Mouse (Mus musculus) embryonic facial prominence, embryonic 14.5 days (tissue): ENCODE measurements around the gene Cetn4. TPM values are rescaled to one million over a fixed set of nuclear protein-coding genes. Genes with fewer than 3 reads are reported as not detected.

Source experiments
- ATAC-seq: fragments of 200-750 bp; cut with Nextera tagmentation; 2 replicates; pipeline ENCODE4 v1.8.0; 2017; ENCODE audit warnings: low read depth, moderate number of reproducible peaks, moderate TSS enrichment
- DNase-seq: peaks from one replicate; pipeline ENCODE4 v3.0.0-alpha.2; 2015; ENCODE audit warnings: low spot score
- H3K27ac ChIP-seq: fragments of 300-500 bp; sonication (generic); replicated peaks from 2 replicates; pipeline ENCODE4 v1.5.1; 2014; ENCODE audit warnings: low read depth, mild to moderate bottlenecking, low read length, moderate library complexity
- H3K27me3 ChIP-seq: fragments of 300-500 bp; sonication (generic); replicated peaks from 2 replicates; pipeline ENCODE4 v1.6.1; 2014; ENCODE audit warnings: low read length; ENCODE audit not compliant: control insufficient read depth, insufficient read depth
- H3K36me3 ChIP-seq: fragments of 300-500 bp; sonication (generic); 2 replicates; pipeline ENCODE4 v1.6.1; 2014; ENCODE audit warnings: low read length, mixed read lengths; ENCODE audit not compliant: control insufficient read depth, insufficient read depth
- H3K4me1 ChIP-seq: fragments of 300-500 bp; sonication (generic); 2 replicates; pipeline ENCODE4 v1.6.1; 2014; ENCODE audit warnings: antibody characterized with exemption, low read length; ENCODE audit not compliant: control insufficient read depth, insufficient read depth
- H3K4me2 ChIP-seq: fragments of 300-500 bp; sonication (generic); 2 replicates; pipeline ENCODE4 v1.6.1; 2014; ENCODE audit warnings: low read depth, mild to moderate bottlenecking, low read length, moderate library complexity, mixed read lengths
- H3K4me3 ChIP-seq: fragments of 300-500 bp; sonication (generic); 2 replicates; pipeline ENCODE4 v1.5.1; 2014; ENCODE audit warnings: low read depth, mild to moderate bottlenecking, low read length
- H3K9ac ChIP-seq: fragments of 300-500 bp; sonication (generic); 2 replicates; pipeline ENCODE4 v1.6.1; 2014; ENCODE audit warnings: low read depth, mild to moderate bottlenecking, low read length, moderate library complexity, mixed read lengths
- H3K9me3 ChIP-seq: fragments of 300-500 bp; sonication (generic); 2 replicates; pipeline ENCODE4 v1.6.1; 2016; ENCODE audit warnings: low read length; ENCODE audit not compliant: control insufficient read depth
- WGBS: fragments of 180-500 bp; shearing (Covaris S2); extraction: QIAGEN DNeasy Blood & Tissue Kit; methylation state at CpG from one replicate; pipeline ENCODE4 v1.1.7; 2014; 5-methylcytosine and 5-hydroxymethylcytosine counted together
- polyA plus RNA-seq: library from polyadenylated mRNA; unstranded; fragments of >200 nt; fragmentation: Nextera tagmentation; extraction: Ambion mirVana; gene quantifications from 2 replicates; pipeline ENCODE4 v1.2.1, GENCODE M21; 2014

The Cetn4 gene
- polyA plus RNA-seq, 1 experiment from 2014 or later = 3.5 TPM

DNA sequence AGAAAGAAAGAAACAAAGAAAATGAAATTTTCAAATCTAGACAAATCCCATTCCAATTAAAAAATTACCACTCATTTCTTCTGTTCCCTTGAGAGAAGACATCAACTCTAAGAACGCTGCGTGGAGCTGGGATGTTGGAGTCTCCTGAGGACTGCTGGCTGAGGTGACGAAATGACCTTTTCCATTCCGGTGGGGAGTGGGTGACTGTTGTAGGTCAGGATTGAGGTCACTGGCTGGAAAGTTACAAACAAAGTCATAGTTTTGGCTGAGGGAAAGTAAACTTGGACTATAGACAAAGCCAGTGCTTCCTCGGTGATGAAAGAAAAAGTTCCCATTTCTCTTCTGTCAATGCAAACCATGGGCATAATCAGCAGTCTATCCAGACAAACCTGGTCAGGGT, 30.3 kb upstream of the Cetn4 start:
- Histone ChIP-seq H3K9ac (no peak overlapping the region), H3K9me3 (no peaks in the 10 kb centered on the region), H3K27me3 (no peaks in the 10 kb centered on the region; the same call in 1 of the 2 replicates), H3K4me3 (no peak overlapping the region), H3K36me3 (no peaks in the 10 kb centered on the region), H3K27ac (no peak overlapping the region), H3K4me2 (no peak overlapping the region), H3K4me1 (peaks cover 3% of the 10 kb centered on the region)
- ATAC-seq = no peak
- DNase-seq = no peak
- WGBS = 53% methylated on average over 5 of the region's 5 CpGs

DNA sequence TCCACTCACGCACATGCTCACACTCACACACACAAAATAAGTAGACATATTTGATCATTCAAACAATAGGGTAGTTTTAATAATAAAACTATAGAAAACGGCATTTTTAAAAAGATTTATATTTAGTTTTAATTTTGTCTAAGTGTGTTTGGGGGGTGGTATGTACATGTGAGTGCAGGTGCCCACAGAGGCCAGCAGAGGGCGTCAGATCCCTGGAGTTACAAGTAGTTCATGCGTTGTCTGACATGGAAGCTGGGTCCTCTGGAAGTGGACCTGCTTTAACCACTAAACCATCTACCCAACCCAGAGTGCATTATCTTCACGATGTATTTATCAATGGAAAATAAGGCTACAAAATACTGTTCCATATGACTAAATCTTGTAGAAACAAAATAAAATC, 28.6 kb upstream of the Cetn4 start:
- H3K36me3 ChIP-seq = no peaks in the 10 kb centered on the region
- DNase-seq (no peak), ATAC-seq (no peak)
- H3K9me3 ChIP-seq = no peaks in the 10 kb centered on the region
- H3K9ac ChIP-seq = no peak overlapping the region
- no peak overlapping the region for H3K4me2 ChIP-seq
- no peak overlapping the region for H3K4me3 ChIP-seq
- no peaks in the 10 kb centered on the region for H3K4me1 ChIP-seq
- 64% methylated on average over 5 of the region's 5 CpGs for WGBS
- no peak overlapping the region for H3K27ac ChIP-seq
- no peaks in the 10 kb centered on the region; the same call in 1 of the 2 replicates for H3K27me3 ChIP-seq

DNA sequence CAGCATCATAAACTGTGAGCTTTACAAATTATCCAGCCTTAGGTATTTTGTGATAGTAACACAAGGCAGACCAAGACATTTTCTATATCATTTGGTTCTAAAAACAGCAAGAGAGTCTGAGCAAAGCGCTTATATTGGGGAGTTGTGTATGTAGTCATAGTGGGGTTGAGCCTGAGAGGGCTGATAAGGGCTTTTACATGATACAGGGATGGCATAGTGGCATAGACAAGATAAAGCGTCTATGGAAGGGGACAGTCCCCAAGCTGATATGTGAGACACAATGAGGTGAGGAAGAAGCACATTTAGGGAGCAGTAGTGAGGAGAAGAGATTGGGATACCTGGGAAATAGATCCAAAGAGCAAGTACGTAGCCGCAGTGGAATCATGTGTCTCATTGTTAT, 21.5 kb upstream of the Cetn4 start:
- H3K27ac ChIP-seq = no peak overlapping the region
- no peak overlapping the region for H3K9ac ChIP-seq
- H3K4me1 ChIP-seq = no peaks in the 10 kb centered on the region
- no peak overlapping the region for H3K4me2 ChIP-seq
- no peaks in the 10 kb centered on the region for H3K9me3 ChIP-seq
- no peaks in the 10 kb centered on the region for H3K36me3 ChIP-seq
- no peaks in the 10 kb centered on the region for H3K27me3 ChIP-seq
- 87% methylated on average over 4 of the region's 4 CpGs for WGBS
- no peak overlapping the region for H3K4me3 ChIP-seq
- DNase-seq (no peak), ATAC-seq (no peak)

DNA sequence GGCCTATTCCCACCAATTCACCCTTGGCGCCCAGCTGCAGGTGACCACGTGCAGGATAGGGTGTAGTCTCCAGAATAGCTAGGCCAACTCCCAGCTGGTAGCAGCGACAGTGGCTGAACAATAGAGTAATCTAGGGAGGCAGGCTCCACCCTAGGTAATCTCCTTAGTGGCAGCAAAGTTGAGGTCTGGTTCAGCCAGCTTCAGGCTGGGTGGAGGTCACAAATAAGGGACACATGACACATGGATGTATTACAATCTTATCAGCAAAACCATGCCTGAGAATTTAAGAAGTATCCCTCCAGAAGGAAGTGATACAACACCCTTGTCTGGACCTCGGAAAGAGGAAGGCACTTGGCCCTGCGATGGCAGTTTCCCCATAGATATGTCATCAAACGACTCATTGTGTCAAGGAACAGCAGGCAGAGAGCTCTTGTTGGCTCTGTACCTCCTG, 19.5 kb upstream of the Cetn4 start:
- Histone ChIP-seq H3K4me3 (no peak overlapping the region), H3K36me3 (no peaks in the 10 kb centered on the region), H3K27me3 (no peaks in the 10 kb centered on the region), H3K4me1 (no peaks in the 10 kb centered on the region), H3K27ac (no peak overlapping the region), H3K9me3 (no peaks in the 10 kb centered on the region), H3K4me2 (no peak overlapping the region), H3K9ac (no peak overlapping the region)
- ATAC-seq = no peak
- DNase-seq = no peak
- 65% methylated on average over 6 of the region's 6 CpGs for WGBS

DNA sequence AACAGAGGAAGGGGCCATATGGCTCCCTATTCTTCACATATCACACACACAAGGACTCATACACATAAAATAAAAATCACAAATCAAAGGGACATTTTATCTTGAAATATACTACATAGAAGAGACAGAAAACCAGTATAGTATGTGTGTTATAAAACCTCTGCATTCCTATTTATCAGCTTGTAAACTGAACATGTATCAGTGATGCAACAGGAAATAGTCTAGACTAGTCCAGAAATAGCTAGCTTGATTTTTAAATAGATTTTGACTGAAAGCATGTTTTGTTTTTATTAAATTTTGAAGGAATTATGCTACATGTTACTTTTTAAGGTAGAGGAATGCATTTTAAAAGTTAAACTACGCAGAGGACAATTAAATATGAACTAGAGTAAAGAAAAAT, 17.5 kb upstream of the Cetn4 start:
- no peak overlapping the region for H3K27ac ChIP-seq
- no peaks in the 10 kb centered on the region for H3K9me3 ChIP-seq
- 79% methylated on average over 1 of the region's 1 CpGs for WGBS
- H3K36me3 ChIP-seq = no peaks in the 10 kb centered on the region
- DNase-seq (no peak), ATAC-seq (no peak)
- no peaks in the 10 kb centered on the region for H3K27me3 ChIP-seq
- no peaks in the 10 kb centered on the region for H3K4me1 ChIP-seq
- no peak overlapping the region for H3K9ac ChIP-seq
- no peak overlapping the region for H3K4me3 ChIP-seq
- H3K4me2 ChIP-seq = no peak overlapping the region

DNA sequence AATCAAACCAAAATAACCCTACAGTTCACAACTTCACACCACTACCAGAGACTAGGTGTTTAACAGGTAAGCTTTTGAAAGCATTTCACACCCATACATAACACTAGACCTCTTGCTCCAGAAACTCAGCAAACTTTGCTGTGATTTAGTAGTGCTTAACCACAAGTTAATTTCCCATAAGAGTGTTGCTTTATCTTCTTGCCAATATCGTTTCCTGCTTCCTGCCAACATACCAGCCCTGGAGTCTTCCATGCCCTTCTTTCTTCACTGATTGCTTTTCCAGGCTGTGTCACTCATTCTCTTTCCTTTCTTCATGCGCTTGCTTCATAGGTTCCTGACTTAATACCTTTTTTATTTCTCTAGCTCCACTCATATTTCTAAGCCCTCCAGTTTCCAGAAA, 16.0 kb upstream of the Cetn4 start:
- no peaks in the 10 kb centered on the region for H3K4me1 ChIP-seq
- no peaks in the 10 kb centered on the region for H3K9me3 ChIP-seq
- ATAC-seq (no peak), DNase-seq (no peak)
- H3K27ac ChIP-seq = no peak overlapping the region
- no peak overlapping the region for H3K4me3 ChIP-seq
- H3K9ac ChIP-seq = no peak overlapping the region
- WGBS = 71% methylated on average over 2 of the region's 2 CpGs
- H3K36me3 ChIP-seq = no peaks in the 10 kb centered on the region
- no peak overlapping the region for H3K4me2 ChIP-seq
- H3K27me3 ChIP-seq = no peaks in the 10 kb centered on the region

DNA sequence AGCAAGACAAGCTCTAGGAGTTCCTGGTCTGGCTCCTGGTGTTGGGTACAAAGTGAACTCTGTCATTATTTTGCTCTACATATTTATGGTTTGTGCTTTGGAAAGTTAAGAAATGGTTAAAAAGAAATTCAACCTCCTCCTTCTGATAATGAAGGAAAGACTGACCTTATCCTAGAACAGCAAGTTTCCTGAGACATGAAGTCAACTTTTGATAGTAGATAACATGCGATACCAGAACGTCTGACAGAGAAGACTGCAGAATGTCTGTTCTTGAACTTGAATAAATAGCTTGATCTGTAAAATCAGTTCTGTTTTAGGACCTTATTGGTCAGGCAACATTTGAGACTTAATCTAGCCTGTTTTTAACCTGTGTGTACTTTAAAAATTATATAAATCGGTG, 14.1 kb upstream of the Cetn4 start:
- no peak for DNase-seq
- Histone ChIP-seq H3K27ac (no peak overlapping the region), H3K4me3 (no peak overlapping the region), H3K9me3 (no peaks in the 10 kb centered on the region), H3K27me3 (no peaks in the 10 kb centered on the region), H3K4me1 (no peaks in the 10 kb centered on the region), H3K4me2 (no peak overlapping the region), H3K9ac (no peak overlapping the region), H3K36me3 (no peaks in the 10 kb centered on the region)
- 78% methylated on average over 3 of the region's 3 CpGs for WGBS
- ATAC-seq = no peak

DNA sequence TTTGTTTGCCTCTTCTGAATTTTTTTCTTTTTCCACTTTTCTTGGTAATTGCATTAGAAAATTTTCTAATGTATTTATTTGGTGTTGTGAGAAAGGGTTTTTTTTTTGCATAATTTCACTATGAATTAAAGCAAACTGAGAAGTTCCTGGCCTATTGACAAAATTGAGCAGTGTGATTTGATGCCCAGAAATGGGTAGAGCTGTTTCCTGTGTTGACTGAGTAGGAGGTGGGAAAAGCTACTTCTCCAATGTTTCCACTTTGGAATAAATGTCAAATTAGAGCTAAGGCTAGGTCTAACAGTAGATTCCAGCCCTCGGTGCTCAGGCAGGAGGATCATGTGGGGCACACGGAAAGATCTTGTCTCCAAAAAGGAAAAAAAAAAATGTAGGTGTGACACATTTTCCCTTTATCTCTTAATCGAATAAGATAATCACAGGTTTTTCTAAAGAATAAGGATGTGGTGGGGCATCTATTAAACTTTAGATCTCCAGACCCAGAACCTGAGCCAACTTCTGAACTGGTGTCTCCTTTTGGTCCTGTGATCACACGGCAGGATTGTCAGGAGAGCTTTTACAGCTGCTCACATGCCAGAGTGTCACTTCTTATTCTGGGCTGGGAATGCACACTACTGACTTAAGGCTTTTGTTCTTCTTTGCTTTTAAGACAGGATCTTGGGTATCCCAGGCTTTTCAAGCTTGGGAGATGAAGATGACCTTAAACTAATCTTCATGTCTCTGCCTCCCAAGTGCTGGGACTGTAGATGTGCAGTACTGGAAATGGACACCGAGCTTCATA, 13.0 kb upstream of the Cetn4 start:
- Histone ChIP-seq H3K36me3 (peaks cover 7% of the 10 kb centered on the region; the same call in 1 of the 2 replicates), H3K9me3 (no peaks in the 10 kb centered on the region), H3K4me1 (no peaks in the 10 kb centered on the region), H3K9ac (no peak overlapping the region), H3K4me3 (no peak overlapping the region), H3K27me3 (no peaks in the 10 kb centered on the region), H3K4me2 (no peak overlapping the region), H3K27ac (no peak overlapping the region)
- ATAC-seq (no peak), DNase-seq (no peak)
- 78% methylated on average over 5 of the region's 5 CpGs for WGBS

DNA sequence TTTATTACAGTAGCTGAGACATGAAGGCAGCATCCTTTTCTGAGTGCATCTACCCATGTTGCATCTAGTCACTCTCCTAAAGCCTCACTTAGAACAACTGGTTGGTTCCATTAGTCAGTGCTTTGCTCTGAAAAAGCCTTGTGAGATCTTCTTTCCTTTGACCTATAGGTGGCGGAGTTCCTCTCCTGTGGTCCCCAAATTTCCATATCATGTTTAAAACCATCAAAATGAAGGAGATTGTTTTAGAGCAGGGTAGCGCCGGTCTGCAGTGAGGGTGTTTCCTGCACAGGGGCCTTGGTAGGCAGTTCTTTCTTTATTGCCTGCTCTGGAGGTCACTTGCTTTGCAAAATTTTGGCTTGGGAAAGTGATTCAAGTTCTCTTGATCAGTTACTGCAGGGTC, 11.8 kb upstream of the Cetn4 start:
- Histone ChIP-seq H3K36me3 (peaks cover 17% of the 10 kb centered on the region), H3K27ac (no peak overlapping the region), H3K9me3 (no peaks in the 10 kb centered on the region), H3K4me1 (no peaks in the 10 kb centered on the region), H3K4me3 (no peak overlapping the region), H3K27me3 (no peaks in the 10 kb centered on the region), H3K4me2 (no peak overlapping the region), H3K9ac (no peak overlapping the region)
- no peak for ATAC-seq
- WGBS = 22% methylated on average over 3 of the region's 3 CpGs
- DNase-seq = peak; percentile 57
